Mouse (Mus musculus) heart, adult 2 months (tissue): ENCODE data around the gene Acsl1.

Experiments used
- CTCF ChIP-seq: fragments of 200-600 bp; IDR thresholded peaks from 2 replicates; pipeline ENCODE4 v1.8.1; 2022; ENCODE audit warnings: antibody characterized with exemption, mild to moderate bottlenecking, moderate library complexity
- EP300 ChIP-seq: fragments of 200-500 bp; IDR thresholded peaks from 2 replicates; pipeline ENCODE4 v1.6.1; 2011; ENCODE audit warnings: low read depth, low read length, control low read depth; ENCODE audit not compliant: insufficient read depth
- POLR2A ChIP-seq: fragments of 200-500 bp; IDR thresholded peaks from 2 replicates; pipeline ENCODE4 v1.6.1; 2011; ENCODE audit warnings: mild to moderate bottlenecking, low read depth, low read length, control low read depth; ENCODE audit not compliant: insufficient read depth

DNA sequence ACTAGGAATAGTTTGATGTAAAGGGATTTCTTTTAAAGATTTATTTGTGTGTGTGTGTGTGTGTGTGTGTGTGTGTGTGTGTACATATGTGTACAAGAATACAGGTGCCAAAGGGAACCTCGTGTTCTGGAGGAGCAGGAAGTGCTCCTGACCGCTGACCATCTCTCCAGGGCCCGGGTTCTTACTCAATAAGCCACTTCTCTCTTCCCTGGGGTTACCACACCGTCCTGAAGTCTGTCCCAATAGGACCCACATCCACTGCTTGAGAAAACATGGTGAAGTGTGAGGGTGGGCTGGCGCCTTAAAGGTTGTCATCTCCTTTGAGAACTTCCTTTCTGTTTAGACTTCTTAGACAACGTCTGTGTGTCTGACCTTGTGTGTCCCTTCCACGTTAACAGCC is 63.1 kb downstream of the Acsl1 start:
- TF ChIP-seq CTCF (no peak), POLR2A (no peak), EP300 (no peak)
